Mouse (Mus musculus) lung, embryonic 15.5 days (tissue): ENCODE measurements around the gene Olfr101. TPM values are rescaled to one million over a fixed set of nuclear protein-coding genes. Genes with fewer than 3 reads are reported as not detected.

Experiments used
- ATAC-seq: fragments of 200-750 bp; cut with Nextera tagmentation; 2 replicates; pipeline ENCODE4 v1.8.0; 2017; ENCODE audit warnings: moderate number of reproducible peaks, borderline replicate concordance; ENCODE audit not compliant: low FRiP score, low TSS enrichment; ENCODE audit errors: extremely low read depth
- H3K27ac ChIP-seq: fragments of 300-500 bp; sonication (generic); 2 replicates; pipeline ENCODE4 v1.5.1; 2015; ENCODE audit warnings: moderate library complexity, mild to moderate bottlenecking, inconsistent platforms
- H3K27me3 ChIP-seq: fragments of 300-500 bp; sonication (generic); 2 replicates; pipeline ENCODE4 v1.6.1; 2015; ENCODE audit warnings: inconsistent platforms
- H3K36me3 ChIP-seq: fragments of 300-500 bp; sonication (generic); 2 replicates; pipeline ENCODE4 v1.6.1; 2015; ENCODE audit warnings: inconsistent platforms
- H3K4me1 ChIP-seq: fragments of 300-500 bp; sonication (generic); 2 replicates; pipeline ENCODE4 v1.6.1; 2015; ENCODE audit warnings: inconsistent platforms
- H3K4me2 ChIP-seq: fragments of 300-500 bp; sonication (generic); 2 replicates; pipeline ENCODE4 v1.6.1; 2015; ENCODE audit warnings: inconsistent platforms, mild to moderate bottlenecking, moderate library complexity
- H3K4me3 ChIP-seq: fragments of 300-500 bp; sonication (generic); 2 replicates; pipeline ENCODE4 v1.5.1; 2015; ENCODE audit warnings: mild to moderate bottlenecking, inconsistent platforms
- H3K9ac ChIP-seq: fragments of 300-500 bp; sonication (generic); 2 replicates; pipeline ENCODE4 v1.6.1; 2015; ENCODE audit warnings: inconsistent platforms
- H3K9me3 ChIP-seq: fragments of 300-500 bp; sonication (generic); 2 replicates; pipeline ENCODE4 v1.6.1; 2016; ENCODE audit warnings: inconsistent platforms
- WGBS: fragments of 180-500 bp; shearing (Covaris S2); methylation state at CpG from one replicate; pipeline ENCODE4 v1.1.7; 2015; 5-methylcytosine and 5-hydroxymethylcytosine counted together
- polyA plus RNA-seq: library from polyadenylated mRNA; unstranded; fragments of >200 nt; fragmentation: Nextera tagmentation; extraction: Ambion mirVana; gene quantifications from 2 replicates; pipeline ENCODE4 v1.2.1, GENCODE M21; 2015

Olfr101 gene
- polyA plus RNA-seq, result not detected in 2 replicates

- Histone ChIP-seq H3K27me3 (no peaks in the 10 kb centered on the region), H3K9ac (no peak within 1 kb of the TSS), H3K4me3 (no peak within 1 kb of the TSS), H3K4me2 (no peak within 1 kb of the TSS), H3K9me3 (no peaks in the 10 kb centered on the region), H3K36me3 (no peaks in the 10 kb centered on the region), H3K4me1 (no peaks in the 10 kb centered on the region), H3K27ac (no peak within 1 kb of the TSS)
- WGBS, result 78% methylated on average over 4 of the region's 4 CpGs
- ATAC-seq, result no peak
Measured at GRCm38 (mm10) chr17:37304213-37304612, at the start of gene Olfr101. Gene Olfr101, minus strand, starts transcription at chr17:37304313.

GRCm38 (mm10) chr17:37339598-37339997, 35.5 kb upstream of the Olfr101 start, which contains the start of gene Olfr103:
Gene Olfr103, minus strand, starts transcription at chr17:37339698.
- no peak for ATAC-seq
- Histone ChIP-seq H3K27me3 (no peaks in the 10 kb centered on the region), H3K4me1 (no peaks in the 10 kb centered on the region), H3K36me3 (no peaks in the 10 kb centered on the region), H3K9ac (no peak within 1 kb of the TSS), H3K27ac (no peak within 1 kb of the TSS), H3K4me2 (no peak within 1 kb of the TSS), H3K4me3 (no peak within 1 kb of the TSS), H3K9me3 (no peaks in the 10 kb centered on the region)
- 77% methylated on average over 2 of the region's 2 CpGs for WGBS

DNA sequence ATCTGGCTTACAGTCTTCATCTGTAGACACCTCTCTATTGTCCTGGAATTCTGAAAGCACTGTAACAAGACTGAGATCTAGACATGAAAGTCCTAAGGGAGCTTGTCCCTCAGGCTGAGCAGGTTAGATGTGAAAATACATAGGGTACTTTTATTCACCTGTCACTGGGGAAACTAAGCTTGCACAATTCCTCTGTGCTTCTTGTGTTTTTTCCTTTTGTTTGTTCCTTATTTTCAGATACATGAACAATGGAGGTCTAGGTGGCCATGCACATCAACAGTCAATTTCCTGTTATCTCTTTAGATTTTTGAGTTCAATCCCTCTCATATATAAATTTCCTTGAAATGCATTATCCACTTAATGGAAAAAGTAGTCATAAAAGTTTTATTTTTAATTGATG, 12.8 kb upstream of the Olfr101 start, which contains the start of gene Olfr102:
Olfr102 (minus strand) TSS at position 101 of the 400 bp plus-strand sequence.
- H3K4me2 ChIP-seq, result no peak within 1 kb of the TSS
- H3K9ac ChIP-seq, result no peak within 1 kb of the TSS
- H3K9me3 ChIP-seq, result no peaks in the 10 kb centered on the region
- no peaks in the 10 kb centered on the region for H3K4me1 ChIP-seq
- ATAC-seq, result no peak
- H3K27me3 ChIP-seq, result no peaks in the 10 kb centered on the region
- H3K36me3 ChIP-seq, result no peaks in the 10 kb centered on the region
- no peak within 1 kb of the TSS for H3K27ac ChIP-seq
- no peak within 1 kb of the TSS for H3K4me3 ChIP-seq

DNA sequence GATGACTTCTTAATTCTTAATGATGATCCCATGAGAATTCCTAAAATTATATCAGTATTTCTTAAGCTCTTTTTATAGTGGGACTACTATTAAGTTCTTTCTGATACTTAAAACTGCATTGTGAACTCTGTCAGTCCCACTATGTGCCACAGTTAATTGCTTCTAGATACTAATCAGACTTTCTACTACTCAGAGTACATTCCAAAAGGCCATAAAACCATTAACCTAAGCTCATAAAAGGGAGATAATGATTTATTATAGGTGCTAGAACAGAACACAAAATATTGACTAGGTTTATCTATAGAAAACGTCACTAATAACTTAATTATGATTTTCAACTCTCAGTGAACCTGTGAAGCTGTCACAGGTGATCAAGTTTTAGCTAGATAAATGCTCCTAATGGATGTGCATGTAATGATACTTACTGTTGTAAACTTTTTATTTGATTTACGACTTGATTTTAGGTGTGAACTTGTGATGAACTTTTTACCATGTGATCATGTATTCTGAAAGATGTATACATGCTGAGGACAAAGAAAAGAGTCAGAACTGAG, 6.1 kb upstream of the Olfr101 start:
- H3K4me2 ChIP-seq, result no peak overlapping the region
- no peak for ATAC-seq
- no peaks in the 10 kb centered on the region for H3K27me3 ChIP-seq
- H3K27ac ChIP-seq, result no peak overlapping the region
- H3K9me3 ChIP-seq, result no peaks in the 10 kb centered on the region
- no peaks in the 10 kb centered on the region for H3K36me3 ChIP-seq
- H3K9ac ChIP-seq, result no peak overlapping the region
- no peak overlapping the region for H3K4me3 ChIP-seq
- H3K4me1 ChIP-seq, result no peaks in the 10 kb centered on the region
- WGBS, result 24% methylated on average over 2 of the region's 2 CpGs

DNA sequence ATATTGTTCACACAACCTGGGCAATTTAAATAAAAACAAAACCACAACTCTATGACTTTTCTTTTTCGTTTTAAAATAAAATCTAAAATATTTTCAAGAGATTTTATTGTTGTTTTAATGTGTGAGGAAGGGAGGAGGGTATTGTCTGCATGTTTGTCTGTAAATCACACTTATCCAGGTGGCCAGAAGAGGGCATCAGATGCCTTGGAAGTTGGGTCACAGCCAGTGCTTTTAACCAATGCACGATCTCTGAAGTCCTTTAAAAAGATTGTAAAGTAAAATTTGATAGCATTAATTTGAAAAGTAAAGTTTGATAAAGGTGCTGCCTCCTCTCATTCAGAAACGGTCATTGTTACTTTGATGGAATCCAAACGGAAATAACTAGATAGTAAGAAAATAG, 4.4 kb upstream of the Olfr101 start:
- H3K4me2 ChIP-seq, result no peak overlapping the region
- no peaks in the 10 kb centered on the region for H3K27me3 ChIP-seq
- no peak for ATAC-seq
- no peaks in the 10 kb centered on the region for H3K36me3 ChIP-seq
- WGBS, result 38% methylated on average over 4 of the region's 4 CpGs
- H3K9me3 ChIP-seq, result no peaks in the 10 kb centered on the region
- H3K4me3 ChIP-seq, result no peak overlapping the region
- H3K9ac ChIP-seq, result no peak overlapping the region
- no peak overlapping the region for H3K27ac ChIP-seq
- no peaks in the 10 kb centered on the region for H3K4me1 ChIP-seq

GRCm38 (mm10) chr17:37283360-37283759, 20.8 kb downstream of the Olfr101 start, which contains the start of gene Olfr99:
Gene Olfr99, minus strand, starts transcription at chr17:37283460.
- H3K9me3 ChIP-seq, result no peaks in the 10 kb centered on the region
- H3K27ac ChIP-seq, result no peak within 1 kb of the TSS
- no peaks in the 10 kb centered on the region for H3K36me3 ChIP-seq
- ATAC-seq, result no peak
- H3K4me2 ChIP-seq, result no peak within 1 kb of the TSS
- no peaks in the 10 kb centered on the region for H3K4me1 ChIP-seq
- WGBS, result 67% methylated on average over 1 of the region's 1 CpGs
- no peak within 1 kb of the TSS for H3K9ac ChIP-seq
- no peak within 1 kb of the TSS for H3K4me3 ChIP-seq
- no peaks in the 10 kb centered on the region for H3K27me3 ChIP-seq

DNA sequence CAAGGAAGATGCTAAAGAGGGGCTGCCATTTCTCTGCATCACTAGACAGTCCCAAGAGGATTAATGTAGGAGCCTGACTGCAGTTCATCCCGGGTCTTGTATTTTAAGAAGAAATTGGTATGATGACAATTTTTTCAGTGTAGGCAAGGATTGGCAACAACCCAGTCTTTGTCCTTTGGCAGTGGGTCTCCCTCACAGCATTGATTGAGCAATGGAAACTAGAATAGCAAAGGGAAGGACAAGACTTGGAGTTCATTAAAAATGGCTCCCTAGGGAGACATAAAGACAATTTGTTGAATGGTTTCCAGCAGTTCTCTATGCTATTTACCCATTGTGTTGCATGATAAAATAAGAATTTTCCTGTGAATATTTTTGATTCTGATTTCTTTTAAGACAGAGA, 23.8 kb downstream of the Olfr101 start:
- 66% methylated on average over 1 of the region's 1 CpGs for WGBS

GRCm38 (mm10) chr17:37276573-37276972, 27.5 kb downstream of the Olfr101 start:
- no peak overlapping the region for H3K4me2 ChIP-seq
- no peaks in the 10 kb centered on the region for H3K9me3 ChIP-seq
- no peak overlapping the region for H3K9ac ChIP-seq
- H3K36me3 ChIP-seq, result no peaks in the 10 kb centered on the region
- no peaks in the 10 kb centered on the region for H3K27me3 ChIP-seq
- H3K4me3 ChIP-seq, result no peak overlapping the region
- H3K27ac ChIP-seq, result no peak overlapping the region
- no peaks in the 10 kb centered on the region for H3K4me1 ChIP-seq
- no peak for ATAC-seq

More for the DNA sequence above, 23.8 kb downstream of the Olfr101 start:
- Histone ChIP-seq H3K4me1 (no peaks in the 10 kb centered on the region), H3K36me3 (no peaks in the 10 kb centered on the region), H3K9ac (no peak overlapping the region), H3K27me3 (no peaks in the 10 kb centered on the region), H3K27ac (no peak overlapping the region), H3K4me2 (no peak overlapping the region), H3K9me3 (no peaks in the 10 kb centered on the region), H3K4me3 (no peak overlapping the region)
- no peak for ATAC-seq

DNA sequence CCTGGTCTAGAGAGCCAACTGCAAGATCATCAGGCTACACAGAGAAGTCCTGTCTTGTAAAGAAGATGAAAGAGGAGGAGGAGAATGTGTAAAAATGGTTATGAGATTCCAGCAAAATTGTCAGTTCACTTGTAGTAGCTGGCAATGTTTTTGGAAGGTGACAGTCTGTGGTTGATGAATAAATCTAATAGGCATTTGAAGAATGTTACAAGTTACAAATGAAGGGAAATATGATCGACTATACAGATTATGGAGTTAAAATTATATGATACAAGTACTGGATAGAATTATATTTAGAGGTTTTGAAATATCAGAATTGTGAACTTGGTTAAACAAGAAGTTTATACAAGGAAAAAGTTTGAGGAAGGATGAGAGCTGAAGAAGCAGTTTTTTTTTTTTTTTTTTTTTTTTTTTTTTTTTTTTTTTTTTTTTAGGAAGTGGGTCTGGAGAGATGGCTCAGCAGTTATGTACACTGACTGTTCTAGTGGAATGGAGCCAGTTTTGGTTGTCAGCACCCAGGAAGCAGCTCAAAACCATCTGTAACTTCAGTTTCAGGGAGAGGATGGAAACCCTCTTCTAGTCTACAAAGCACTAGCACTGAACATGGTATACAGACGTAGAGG, 28.4 kb downstream of the Olfr101 start:
- no peaks in the 10 kb centered on the region for H3K27me3 ChIP-seq
- H3K9me3 ChIP-seq, result no peaks in the 10 kb centered on the region
- no peak overlapping the region for H3K9ac ChIP-seq
- H3K36me3 ChIP-seq, result no peaks in the 10 kb centered on the region
- H3K4me1 ChIP-seq, result no peaks in the 10 kb centered on the region
- 73% methylated on average over 2 of the region's 2 CpGs for WGBS
- no peak overlapping the region for H3K4me2 ChIP-seq
- ATAC-seq, result no peak
- no peak overlapping the region for H3K4me3 ChIP-seq
- no peak overlapping the region for H3K27ac ChIP-seq

DNA sequence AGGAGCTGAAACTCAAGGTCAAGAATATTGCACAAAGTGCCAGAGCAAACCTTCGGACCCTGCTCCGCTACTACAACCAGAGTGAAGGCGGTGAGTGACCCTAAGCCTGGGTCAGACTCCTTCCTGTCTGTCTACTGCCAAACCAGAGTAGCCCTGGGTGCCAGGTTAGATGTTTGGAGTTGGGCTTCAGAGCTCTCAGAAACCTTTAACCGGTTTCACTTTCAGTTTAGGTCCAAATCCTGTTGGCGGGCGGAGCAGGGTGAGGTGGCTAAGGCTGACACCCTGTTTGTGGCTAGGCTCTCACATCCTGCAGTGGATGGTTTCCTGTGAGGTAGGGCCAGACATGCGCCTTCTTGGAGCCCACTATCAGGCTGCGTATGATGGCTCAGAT, 33.4 kb downstream of the Olfr101 start:
- no peak overlapping the region for H3K27ac ChIP-seq
- no peaks in the 10 kb centered on the region for H3K9me3 ChIP-seq
- no peaks in the 10 kb centered on the region for H3K4me1 ChIP-seq
- H3K4me2 ChIP-seq, result peak overlapping the region; percentile 95
- no peaks in the 10 kb centered on the region for H3K36me3 ChIP-seq
- peak; percentile 43; the same call in 1 of the 2 replicates for ATAC-seq
- peak overlapping the region; percentile 53 for H3K4me3 ChIP-seq
- WGBS, result 53% methylated on average over 8 of the region's 8 CpGs
- H3K9ac ChIP-seq, result no peak overlapping the region
- no peaks in the 10 kb centered on the region for H3K27me3 ChIP-seq

DNA sequence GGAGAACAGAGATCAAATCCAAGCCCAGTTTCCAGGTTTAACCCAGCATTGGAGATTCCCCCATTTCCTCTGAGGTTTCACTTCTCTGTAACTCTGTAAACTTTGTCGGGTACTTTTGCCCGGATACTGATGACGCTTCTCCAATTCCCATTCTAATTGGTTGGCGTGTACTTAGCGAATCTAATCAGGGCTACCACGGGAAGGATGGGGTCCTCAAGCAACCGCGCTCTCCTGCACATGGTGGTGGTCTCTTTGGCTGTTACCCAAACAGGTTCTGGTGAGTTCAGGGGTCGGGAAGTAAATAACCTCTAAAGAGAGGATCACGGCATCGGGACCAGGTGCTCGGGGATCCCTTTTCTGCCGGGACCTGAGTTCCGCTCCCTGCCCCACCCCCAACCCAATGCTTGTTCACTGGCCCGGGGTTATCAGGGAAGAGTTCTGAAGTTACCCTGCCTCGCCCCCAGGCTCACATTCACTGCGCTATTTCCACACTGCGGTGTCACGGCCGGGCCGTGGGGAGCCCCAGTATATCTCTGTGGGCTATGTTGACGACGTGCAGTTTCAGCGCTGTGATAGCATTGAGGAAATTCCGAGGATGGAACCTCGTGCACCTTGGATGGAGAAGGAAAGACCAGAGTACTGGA, 33.9 kb downstream of the Olfr101 start, which contains the start of gene H2-M3:
H2-M3 (plus strand) TSS at position 163 of the 644 bp plus-strand sequence.
- peak; percentile 93 for ATAC-seq
- Histone ChIP-seq H3K4me1 (no peaks in the 10 kb centered on the region), H3K9ac (no peak within 1 kb of the TSS), H3K4me2 (peak within 1 kb of the TSS; percentile 95), H3K36me3 (no peaks in the 10 kb centered on the region), H3K9me3 (no peaks in the 10 kb centered on the region), H3K27ac (no peak within 1 kb of the TSS), H3K4me3 (peak within 1 kb of the TSS; percentile 53), H3K27me3 (no peaks in the 10 kb centered on the region)
- WGBS, result 1% methylated on average over 26 of the region's 26 CpGs

DNA sequence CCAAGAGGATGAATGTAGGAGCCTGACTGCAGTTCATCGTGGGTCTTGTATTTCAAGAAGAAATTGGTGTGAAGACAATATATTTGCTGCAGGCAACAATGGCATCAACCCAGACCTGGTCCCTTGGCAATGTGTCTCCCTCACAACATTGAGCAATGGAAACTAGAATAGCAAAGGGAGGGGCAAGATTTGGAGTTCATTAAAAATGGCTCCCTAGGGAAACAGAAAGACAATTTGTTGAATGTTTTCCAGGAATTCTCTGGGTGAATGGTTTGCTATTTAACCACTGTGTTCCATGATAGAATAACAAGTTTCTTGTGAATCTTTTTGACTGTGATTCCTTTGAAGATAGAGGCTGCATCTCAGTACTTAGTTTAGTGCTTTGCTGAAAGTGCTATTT, 40.5 kb downstream of the Olfr101 start, which contains the start of gene Olfr98:
Olfr98 (minus strand) TSS at position 124 of the 400 bp plus-strand sequence.
- no peaks in the 10 kb centered on the region for H3K36me3 ChIP-seq
- no peak within 1 kb of the TSS for H3K4me3 ChIP-seq
- no peaks in the 10 kb centered on the region for H3K9me3 ChIP-seq
- ATAC-seq, result no peak
- H3K27me3 ChIP-seq, result no peaks in the 10 kb centered on the region
- H3K9ac ChIP-seq, result no peak within 1 kb of the TSS
- no peaks in the 10 kb centered on the region for H3K4me1 ChIP-seq
- H3K27ac ChIP-seq, result no peak within 1 kb of the TSS
- WGBS, result 71% methylated on average over 1 of the region's 1 CpGs
- no peak within 1 kb of the TSS for H3K4me2 ChIP-seq
